Mouse (Mus musculus) gastrocnemius, adult 2 months (tissue): Measurements from ENCODE around the gene Zfp663. TPM values are rescaled to one million over a fixed set of nuclear protein-coding genes. Genes with fewer than 3 reads are reported as not detected.

ENCODE experiments used
- DNase-seq: peaks from one replicate; pipeline ENCODE4 v3.0.0; 2022
- H3K27ac ChIP-seq: fragments of 200-600 bp; 2 replicates; pipeline ENCODE4 v1.8.1; 2022; ENCODE audit warnings: mild to moderate bottlenecking
- H3K4me3 ChIP-seq: fragments of 200-600 bp; 2 replicates; pipeline ENCODE4 v1.8.1; 2022; ENCODE audit warnings: mild to moderate bottlenecking, moderate library complexity
- CTCF ChIP-seq: fragments of 200-600 bp; IDR thresholded peaks from 2 replicates; pipeline ENCODE4 v1.8.1; 2022; ENCODE audit warnings: antibody characterized with exemption, mild to moderate bottlenecking, moderate library complexity
- intact Hi-C: fragments of 180-260 bp; cut with DNase I; formaldehyde crosslinking; loops from one replicate; pipeline ENCODE4 v1.15.1; 2025
- total RNA-seq, 2 experiments: library from RNA; stranded (reverse); gene quantifications; 2 replicates each; pipeline ENCODE4 v1.2.3; 2021

Gene Zfp663
- total RNA-seq, 2 experiments from 2014 or later = not detected

DNA sequence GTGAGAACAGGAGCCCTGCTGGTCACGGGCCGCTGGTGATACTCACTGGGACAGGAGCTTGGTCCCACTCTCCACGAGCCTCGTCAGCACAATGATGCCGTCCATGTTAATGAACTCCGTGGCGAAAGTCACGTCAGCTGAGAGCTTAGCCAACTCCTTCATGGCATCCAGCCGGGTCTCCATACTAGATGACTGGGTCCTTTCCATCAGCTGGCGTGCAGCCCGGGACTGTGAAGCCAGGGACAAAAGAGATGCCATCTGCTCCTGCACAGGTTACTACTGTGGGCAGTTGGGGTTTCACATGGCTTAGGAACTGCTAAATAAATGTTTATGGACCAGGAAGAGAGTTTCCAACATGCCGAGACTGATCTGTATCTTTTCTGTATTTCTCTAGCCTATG, 57.0 kb downstream of the Zfp663 start:
- DNase-seq = peak; percentile 61
- intact Hi-C loops = no loop called here
- Histone ChIP-seq H3K4me3 (no peak overlapping the region), H3K27ac (no peak overlapping the region)
- TF ChIP-seq CTCF = no peak

DNA sequence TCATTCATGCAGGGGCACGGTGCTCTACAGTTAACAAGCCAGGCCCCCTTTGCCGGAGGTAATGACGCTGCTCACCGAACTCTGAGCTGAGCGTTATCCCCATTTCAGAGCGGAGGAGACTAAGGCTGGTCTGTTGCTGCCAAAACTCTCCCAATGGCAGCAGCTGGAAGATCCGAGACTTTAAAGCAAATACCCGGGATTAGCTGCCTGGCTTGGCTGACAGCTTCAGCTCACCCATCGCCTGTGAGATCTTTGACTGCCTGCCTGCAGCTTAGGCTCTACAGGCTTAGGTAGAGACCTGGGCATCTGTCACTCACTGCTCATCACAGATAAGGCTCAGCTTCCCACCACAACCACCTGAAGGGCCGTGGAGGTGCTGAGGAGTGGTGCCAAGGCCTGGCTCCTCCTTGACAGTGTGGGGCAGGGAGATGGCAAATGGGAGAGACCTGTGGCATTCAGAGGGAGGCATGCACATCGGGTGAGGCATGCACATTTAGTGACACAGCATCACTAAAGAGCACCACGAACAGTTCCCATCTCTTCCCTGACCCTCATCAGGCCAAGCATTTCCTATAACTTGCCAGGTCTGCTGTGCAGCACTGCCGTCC, 57.6 kb downstream of the Zfp663 start:
- no peak for TF ChIP-seq CTCF
- intact Hi-C loops = no loop called here
- H3K27ac ChIP-seq = no peak overlapping the region
- DNase-seq = no peak
- H3K4me3 ChIP-seq = no peak overlapping the region

DNA sequence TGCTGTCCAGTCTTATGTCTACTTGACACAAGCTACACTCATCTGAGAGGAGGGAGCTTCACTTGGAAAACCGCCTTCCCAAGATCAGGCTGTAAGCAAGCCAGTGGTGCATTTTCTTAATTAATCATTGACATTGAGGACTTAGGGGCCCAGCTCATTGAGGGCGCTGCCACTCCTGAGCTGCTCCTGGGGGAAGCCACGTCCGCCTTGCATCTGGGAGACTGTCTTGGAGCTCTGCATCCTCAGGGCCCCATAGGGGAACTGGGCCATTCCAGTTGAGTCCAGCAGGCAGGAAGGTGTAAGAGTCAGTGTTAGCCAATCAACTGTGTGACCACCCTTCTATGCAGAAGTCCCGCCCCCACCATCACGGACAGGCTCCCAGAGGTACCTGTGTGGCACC, 60.7 kb downstream of the Zfp663 start:
- DNase-seq = no peak
- TF ChIP-seq CTCF = no peak
- Histone ChIP-seq H3K4me3 (no peak overlapping the region), H3K27ac (no peak overlapping the region)
- intact Hi-C loops = no loop called here

DNA sequence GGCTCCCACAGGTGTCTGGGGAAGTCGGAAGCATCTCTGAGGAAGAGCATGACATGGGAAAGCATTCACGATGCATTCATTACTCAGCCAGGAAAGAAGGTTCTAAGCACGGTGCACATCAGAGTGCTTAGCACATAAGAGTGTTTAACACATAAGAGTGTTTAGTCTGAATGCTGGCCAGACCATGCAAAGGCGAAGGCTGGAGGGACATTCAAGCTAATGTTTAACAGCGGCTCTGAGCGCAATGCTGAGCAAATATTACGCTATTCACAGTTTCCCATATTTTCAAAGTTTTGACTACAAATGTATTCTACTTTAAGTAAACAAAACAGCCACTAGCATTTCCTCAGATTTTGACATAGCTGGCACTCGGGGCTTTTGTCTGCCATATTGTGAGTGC, 63.1 kb downstream of the Zfp663 start:
- no peak overlapping the region for H3K27ac ChIP-seq
- TF ChIP-seq CTCF = no peak
- no peak overlapping the region for H3K4me3 ChIP-seq
- intact Hi-C loops = no loop called here
- no peak for DNase-seq

DNA sequence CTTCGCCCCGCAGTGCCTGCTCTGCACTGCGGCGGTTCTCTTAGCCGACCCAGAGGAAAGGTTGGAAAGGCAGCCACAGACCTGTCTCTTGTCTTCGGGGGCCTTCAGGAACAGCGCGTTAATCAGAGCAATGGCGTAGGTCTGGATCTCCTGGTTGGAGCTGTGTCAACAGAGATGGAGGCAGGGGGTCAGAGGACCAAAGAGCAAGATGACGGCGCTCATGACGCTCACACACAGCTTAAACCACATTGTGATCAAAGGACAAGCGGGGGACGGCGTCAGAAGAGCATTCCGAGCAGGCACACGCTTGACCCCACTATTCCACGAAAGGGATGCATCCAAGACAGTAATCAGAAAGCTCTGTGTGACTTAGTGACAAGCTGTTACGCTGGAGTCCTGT, 63.7 kb downstream of the Zfp663 start:
- intact Hi-C loops = no loop called here
- TF ChIP-seq CTCF = no peak
- Histone ChIP-seq H3K4me3 (no peak overlapping the region), H3K27ac (no peak overlapping the region)
- no peak for DNase-seq

- DNase-seq = no peak
- TF ChIP-seq CTCF = no peak
- no peak overlapping the region for H3K27ac ChIP-seq
- intact Hi-C loops = no loop called here
- no peak overlapping the region for H3K4me3 ChIP-seq
These were observed 65.0 kb downstream of the Zfp663 start for GRCm38 (mm10) chr2:165303354-165304012.

- Histone ChIP-seq H3K4me3 (no peak overlapping the region), H3K27ac (no peak overlapping the region)
- intact Hi-C loops = no loop called here
- no peak for DNase-seq
- TF ChIP-seq CTCF = no peak
These were observed 67.1 kb downstream of the Zfp663 start for GRCm38 (mm10) chr2:165301409-165301808.

Other genes with a start within 250 kb of the Zfp663 start
- gene Cdh22, start 133.9 kb downstream of the Zfp663 start, total RNA-seq = under 1 TPM; 0.36 to 0.64 TPM
- 10 to 100 TPM; 19.6 to 20.6 TPM for gene Slc35c2, start 80.9 kb downstream of the Zfp663 start, total RNA-seq
- gene Elmo2, start 42.2 kb downstream of the Zfp663 start, total RNA-seq = 10 to 100 TPM; 12.8 to 15.0 TPM
- gene Zfp334, start 19.5 kb upstream of the Zfp663 start, total RNA-seq = 1 to 10 TPM; 2.3 TPM
- gene Ocstamp, start 31.7 kb upstream of the Zfp663 start, total RNA-seq = under 1 TPM in 1 of 2 experiments, not detected in 1; 0.11 TPM
- gene Slc13a3, start 104.5 kb upstream of the Zfp663 start, total RNA-seq = under 1 TPM in 1 of 2 experiments, not detected in 1; 0.08 TPM
- gene Trp53rka, start 124.6 kb upstream of the Zfp663 start, total RNA-seq = 10 to 100 TPM; 10.7 to 11.6 TPM
- 1 to 10 TPM in 1 of 2 experiments, under 1 TPM in 1; 0.89 to 1.6 TPM for gene Slc2a10, start 135.1 kb upstream of the Zfp663 start, total RNA-seq
- 1 to 10 TPM; 3.0 to 5.8 TPM for gene Eya2, start 226.3 kb upstream of the Zfp663 start, total RNA-seq